Mouse (Mus musculus) testis, adult 2 months (tissue): ENCODE measurements around the gene Tacc2.

Source experiments
- CTCF ChIP-seq: fragments of 200-500 bp; IDR thresholded peaks from 2 replicates; pipeline ENCODE4 v1.5.1; 2012; ENCODE audit warnings: low read depth, mild to moderate bottlenecking, inconsistent platforms, low read length, moderate library complexity; ENCODE audit not compliant: control insufficient read depth, insufficient read depth, insufficient replicate concordance
- POLR2A ChIP-seq: fragments of 200-500 bp; IDR thresholded peaks from 2 replicates; pipeline ENCODE4 v1.6.1; 2012; ENCODE audit warnings: low read depth, mild to moderate bottlenecking, inconsistent platforms, low read length, moderate library complexity; ENCODE audit not compliant: control insufficient read depth

- no peak for TF ChIP-seq CTCF
- no peak for TF ChIP-seq POLR2A
Measured at GRCm38 (mm10) chr7:130617591-130617990, 40.4 kb downstream of the Tacc2 start.
